Mouse (Mus musculus): ENCODE results near the gene Zbtb20.
A peak's percentile ranks its signal among the peaks of the same experiment; 100 is the strongest.

The Zbtb20 gene

GRCm38 (mm10) chr16:43397629-43398323 lies 522.1 kb downstream of the Zbtb20 start:
- no peak for DNase-seq (ENCODE audit: low spot score in 2 of 2)

- DNase-seq (ENCODE audit: low spot score in 2 of 2): no peak
Observed at GRCm38 (mm10) chr16:43399428-43399827, 523.7 kb downstream of the Zbtb20 start.

DNA sequence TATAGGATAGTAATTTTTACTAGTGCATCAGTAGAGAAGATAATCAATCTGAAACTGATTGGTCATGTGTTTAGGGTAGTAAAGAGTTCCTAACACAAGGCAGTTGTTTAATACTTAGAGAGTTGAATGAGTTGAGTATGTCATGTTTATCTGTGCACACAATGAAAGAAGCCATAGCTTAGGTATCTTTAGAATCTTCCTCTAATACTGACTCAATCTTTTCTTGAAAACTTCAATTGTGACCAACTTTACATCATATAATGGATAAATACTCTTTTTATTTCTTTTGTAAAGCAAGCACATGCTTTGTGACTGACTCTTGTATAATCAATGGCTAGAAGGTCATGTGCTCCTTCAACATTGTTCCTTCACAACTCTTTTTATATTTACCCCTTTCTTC lies 524.4 kb downstream of the Zbtb20 start:
- no peak for DNase-seq (ENCODE audit: low spot score in 2 of 2)

GRCm38 (mm10) chr16:43400949-43401348 lies 525.3 kb downstream of the Zbtb20 start:
- no peak for DNase-seq (ENCODE audit: low spot score in 2 of 2)

- no peak for DNase-seq (ENCODE audit: low spot score in 2 of 2)
Observed at GRCm38 (mm10) chr16:43402888-43403287, 527.2 kb downstream of the Zbtb20 start.

DNA sequence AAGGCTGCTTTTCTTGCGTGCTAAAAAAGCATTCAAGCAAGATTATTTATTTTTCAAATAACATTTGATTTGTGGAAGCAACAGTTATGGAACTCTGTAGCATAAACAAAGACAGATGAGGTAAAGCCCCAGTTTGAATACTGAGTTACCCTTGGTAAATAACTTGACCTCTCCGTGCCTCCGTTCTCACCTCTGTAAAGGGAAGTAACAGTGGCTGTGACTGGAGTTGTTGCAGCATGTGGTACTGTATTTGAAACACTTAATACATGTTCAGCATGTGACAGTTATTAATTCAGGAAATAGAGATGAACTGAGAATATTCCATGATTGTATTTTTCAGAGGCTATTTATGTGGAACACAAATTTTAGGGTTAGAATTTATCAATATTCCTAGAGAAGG lies 529.4 kb downstream of the Zbtb20 start:
- DNase-seq (ENCODE audit: low spot score in 2 of 2): no peak

GRCm38 (mm10) chr16:43407594-43408142 lies 532.0 kb downstream of the Zbtb20 start:
- DNase-seq (ENCODE audit: low spot score in 2 of 2): no peak

GRCm38 (mm10) chr16:43408622-43409021 lies 532.9 kb downstream of the Zbtb20 start:
- DNase-seq (ENCODE audit: low spot score in 2 of 2): no peak

DNA sequence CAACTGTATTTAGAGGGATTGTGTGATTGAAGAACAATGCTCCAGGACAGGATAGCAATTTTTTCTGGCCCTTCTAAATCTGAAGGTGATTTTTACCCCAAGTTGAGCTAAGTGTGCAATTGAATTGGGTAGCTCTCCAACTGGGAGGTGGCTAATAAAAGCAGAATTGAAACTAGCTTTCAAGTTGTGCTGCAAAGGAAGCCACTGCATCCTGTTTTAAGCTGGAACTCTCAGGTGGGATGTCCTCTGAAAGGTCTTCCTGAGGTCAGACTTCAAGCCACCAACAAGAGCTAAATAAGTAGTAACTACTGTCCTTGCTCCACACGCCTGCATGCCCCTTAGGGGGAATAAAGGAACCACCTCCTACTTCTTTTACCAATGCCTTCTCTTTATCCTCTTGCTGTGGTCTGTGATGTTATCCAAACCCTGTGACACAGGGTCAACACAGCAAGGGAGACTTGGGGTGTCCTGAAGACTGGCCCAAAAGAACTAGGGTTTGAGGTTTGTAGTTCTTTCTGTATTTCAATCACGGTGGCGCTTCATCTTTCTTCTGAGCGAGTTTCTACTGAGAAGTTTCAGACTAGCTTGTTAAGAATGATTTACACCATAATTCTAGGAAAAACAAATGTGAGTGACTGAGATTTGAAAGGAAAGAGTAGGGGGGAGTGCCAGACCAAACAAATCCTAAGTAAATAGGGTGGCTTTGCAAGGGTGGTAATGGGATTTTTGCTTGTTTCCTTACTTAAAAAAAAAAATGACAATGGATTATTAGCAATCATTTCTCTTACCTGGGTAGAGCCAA lies 533.6 kb downstream of the Zbtb20 start:
- DNase-seq (ENCODE audit: low spot score in 2 of 2): no peak

- peak in 1 of 2 experiments; percentile 79 for DNase-seq (ENCODE audit: low spot score in 2 of 2)
Observed at GRCm38 (mm10) chr16:43409910-43410612, 534.4 kb downstream of the Zbtb20 start.

DNA sequence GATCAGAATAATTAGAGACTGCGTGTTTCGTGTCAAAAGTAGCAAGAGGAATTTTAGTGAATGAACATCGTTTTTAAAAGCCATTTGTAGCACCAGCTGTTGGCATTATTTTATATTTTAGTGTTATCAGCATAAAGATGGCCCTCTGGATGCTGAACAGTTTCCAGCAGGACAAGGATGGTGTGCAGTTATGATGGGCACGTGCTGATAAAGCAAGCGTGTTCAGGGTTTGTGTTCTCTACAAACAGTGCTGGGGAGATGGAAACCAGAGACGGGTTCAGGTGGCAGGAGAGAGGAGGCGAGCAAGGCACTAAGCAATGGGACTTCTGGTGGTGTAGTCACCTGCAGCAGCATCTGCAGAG lies 534.9 kb downstream of the Zbtb20 start:
- DNase-seq (ENCODE audit: low spot score in 2 of 2): no peak

DNA sequence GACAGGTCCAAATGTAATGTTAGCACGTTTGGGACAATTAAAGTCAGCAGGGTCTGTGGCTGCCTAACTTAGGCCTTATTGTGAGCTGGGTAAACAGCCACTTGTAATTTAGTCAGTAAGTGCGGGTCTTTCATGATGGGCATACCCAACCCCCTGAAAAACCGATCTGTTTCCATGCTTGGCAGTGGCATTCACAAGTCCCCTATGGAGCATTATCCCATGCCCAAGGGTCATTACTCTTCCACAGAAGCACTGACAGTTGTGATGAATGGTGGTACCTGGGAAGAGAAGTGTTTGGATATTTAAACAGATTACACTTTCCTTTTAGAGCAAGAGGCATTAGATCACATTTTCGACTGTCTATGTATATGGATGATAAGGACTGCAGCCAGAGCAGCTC lies 540.2 kb downstream of the Zbtb20 start:
- no peak for DNase-seq (ENCODE audit: low spot score in 2 of 2)

DNA sequence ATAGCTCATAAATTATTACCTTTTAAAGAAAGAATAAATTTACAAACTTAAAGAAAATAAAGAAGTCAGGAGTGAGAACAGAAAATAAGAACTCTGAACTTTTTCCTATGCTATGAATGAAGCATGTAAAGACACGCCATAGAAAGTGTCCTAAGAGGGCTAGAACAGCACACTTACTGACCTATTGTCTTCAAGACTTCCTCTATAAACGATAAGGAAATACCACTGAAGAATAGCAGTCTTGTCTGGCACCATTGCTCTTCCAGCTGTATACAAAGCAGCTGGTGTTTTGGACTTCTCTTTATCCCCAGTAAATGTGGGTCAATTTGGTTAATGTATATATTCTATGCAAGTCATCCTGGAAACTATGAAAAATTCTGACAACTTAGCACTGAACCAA lies 544.2 kb downstream of the Zbtb20 start:
- DNase-seq (ENCODE audit: low spot score in 2 of 2): no peak

- DNase-seq (ENCODE audit: low spot score in 2 of 2): no peak
Observed at GRCm38 (mm10) chr16:43428955-43429354, 553.3 kb downstream of the Zbtb20 start.

GRCm38 (mm10) chr16:43430030-43430429 lies 554.3 kb downstream of the Zbtb20 start:
- no peak for DNase-seq (ENCODE audit: low spot score in 2 of 2)

DNA sequence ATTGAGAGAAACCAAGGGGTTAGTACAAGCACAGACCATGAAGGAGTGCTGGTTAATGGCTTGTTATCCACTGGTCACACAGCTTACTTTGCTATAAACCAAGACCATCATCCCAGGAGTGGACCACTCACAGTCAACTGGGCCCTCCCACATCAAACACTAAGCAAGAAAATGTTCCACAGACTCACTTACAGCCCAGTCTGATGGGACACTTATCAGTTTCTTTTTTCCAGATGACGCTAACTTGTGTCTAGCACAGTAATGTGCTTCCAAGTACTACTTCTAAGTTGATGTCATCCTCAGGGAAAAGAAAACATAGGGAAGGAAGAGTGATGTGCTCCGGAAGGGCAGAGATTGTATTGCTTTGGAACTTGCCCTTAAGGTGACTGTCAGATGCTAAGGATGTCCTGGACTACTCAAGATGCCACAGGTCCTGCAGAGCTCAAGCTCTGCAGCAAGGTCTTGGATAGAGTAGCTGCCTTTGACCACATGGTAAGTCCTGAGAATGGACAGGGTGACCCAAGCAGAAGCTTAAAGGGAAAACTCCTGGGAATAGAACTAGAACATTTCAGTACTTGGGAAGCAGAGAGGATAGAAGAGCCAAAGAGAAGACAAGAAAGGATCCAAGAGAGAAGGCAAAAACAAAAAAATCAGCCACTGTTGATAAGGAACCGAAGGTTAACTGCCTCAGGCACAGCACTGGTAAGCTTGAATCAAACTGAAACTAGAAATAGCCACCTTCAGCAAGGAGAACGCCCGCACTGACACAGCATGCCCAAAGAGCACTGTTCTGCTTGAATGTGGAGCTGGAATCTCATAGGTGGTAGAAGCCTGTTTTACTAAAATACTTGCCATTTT lies 556.1 kb downstream of the Zbtb20 start:
- DNase-seq (ENCODE audit: low spot score in 2 of 2): no peak

DNA sequence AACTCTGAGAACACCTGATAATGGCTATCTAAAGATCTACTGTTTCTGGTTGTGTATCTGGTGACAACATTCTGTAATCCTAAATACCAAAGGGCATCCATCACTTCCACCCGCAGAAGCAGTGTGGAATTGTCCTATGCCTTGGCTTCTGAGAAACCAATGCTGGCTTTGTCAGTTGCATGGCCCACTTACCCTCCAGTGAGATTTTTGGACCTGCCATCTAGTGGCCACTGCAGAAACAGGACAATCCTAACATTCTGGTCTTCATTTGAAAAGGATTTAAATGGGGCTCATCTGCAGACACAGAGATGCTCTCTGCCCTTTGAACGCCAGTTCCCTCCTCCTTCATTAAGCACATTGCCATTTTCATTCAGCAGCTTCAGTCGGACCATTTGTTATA lies 559.3 kb downstream of the Zbtb20 start:
- no peak for DNase-seq (ENCODE audit: low spot score in 2 of 2)

GRCm38 (mm10) chr16:43438878-43439371 lies 563.2 kb downstream of the Zbtb20 start:
- no peak for DNase-seq (ENCODE audit: low spot score in 2 of 2)

- no peak for DNase-seq (ENCODE audit: low spot score in 2 of 2)
Observed at GRCm38 (mm10) chr16:43441392-43441791, 565.7 kb downstream of the Zbtb20 start.

- no peak for DNase-seq (ENCODE audit: low spot score in 2 of 2)
Observed at GRCm38 (mm10) chr16:43443034-43443433, 567.4 kb downstream of the Zbtb20 start.
